Mouse (Mus musculus) liver, embryonic 18 days (tissue): Measurements from ENCODE around the gene Ilf3. TPM values are rescaled to one million over a fixed set of nuclear protein-coding genes. Genes with fewer than 3 reads are reported as not detected.

Experiments used
- polyA plus RNA-seq: library from polyadenylated mRNA; depleted of rRNA; stranded (reverse); fragments of >200 nt; gene quantifications from 2 replicates; pipeline ENCODE4 v1.2.3, GENCODE M21; 2012; rRNA removed

Ilf3 gene
- 18.1 and 20.1 TPM in 2 replicates for polyA plus RNA-seq

DNA sequence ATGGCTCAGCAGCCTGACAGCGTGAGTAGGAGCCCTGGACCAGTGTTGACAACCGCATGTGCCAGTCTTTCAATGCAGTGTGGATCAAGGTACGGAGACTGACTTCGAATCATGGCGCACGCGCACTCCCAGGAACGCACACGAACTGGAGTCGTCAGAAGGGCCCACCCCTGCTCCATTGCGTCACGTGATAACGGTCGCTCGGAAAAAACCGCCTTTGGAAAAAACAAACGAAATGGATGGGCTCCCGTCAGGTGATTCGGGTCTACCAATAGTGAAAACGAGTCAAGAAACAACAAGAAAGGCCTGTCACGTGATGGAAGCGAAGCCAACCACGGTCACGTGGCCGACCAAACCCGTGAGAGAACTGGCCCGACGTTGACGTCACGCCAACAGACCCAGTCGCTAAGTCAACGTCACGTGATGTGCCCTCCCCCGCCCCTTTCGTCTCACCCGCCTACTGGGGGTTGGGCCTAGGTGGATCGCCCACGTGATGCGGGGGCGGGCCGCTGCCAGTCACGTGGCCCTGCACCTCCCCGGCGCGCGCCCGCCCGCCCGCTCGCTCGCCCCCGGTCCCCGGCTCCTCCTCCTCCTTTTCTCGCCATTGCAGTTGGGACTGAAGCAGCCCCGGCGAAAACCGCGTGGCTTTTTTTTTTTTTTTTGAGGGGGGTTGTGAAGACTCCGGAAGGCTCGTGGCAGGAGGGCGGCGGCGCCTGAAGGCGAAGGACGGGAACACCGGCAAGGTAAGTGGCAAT lies at the start of gene Ilf3:
Ilf3 (plus strand) TSS at position 515 of the 755 bp plus-strand sequence.

DNA sequence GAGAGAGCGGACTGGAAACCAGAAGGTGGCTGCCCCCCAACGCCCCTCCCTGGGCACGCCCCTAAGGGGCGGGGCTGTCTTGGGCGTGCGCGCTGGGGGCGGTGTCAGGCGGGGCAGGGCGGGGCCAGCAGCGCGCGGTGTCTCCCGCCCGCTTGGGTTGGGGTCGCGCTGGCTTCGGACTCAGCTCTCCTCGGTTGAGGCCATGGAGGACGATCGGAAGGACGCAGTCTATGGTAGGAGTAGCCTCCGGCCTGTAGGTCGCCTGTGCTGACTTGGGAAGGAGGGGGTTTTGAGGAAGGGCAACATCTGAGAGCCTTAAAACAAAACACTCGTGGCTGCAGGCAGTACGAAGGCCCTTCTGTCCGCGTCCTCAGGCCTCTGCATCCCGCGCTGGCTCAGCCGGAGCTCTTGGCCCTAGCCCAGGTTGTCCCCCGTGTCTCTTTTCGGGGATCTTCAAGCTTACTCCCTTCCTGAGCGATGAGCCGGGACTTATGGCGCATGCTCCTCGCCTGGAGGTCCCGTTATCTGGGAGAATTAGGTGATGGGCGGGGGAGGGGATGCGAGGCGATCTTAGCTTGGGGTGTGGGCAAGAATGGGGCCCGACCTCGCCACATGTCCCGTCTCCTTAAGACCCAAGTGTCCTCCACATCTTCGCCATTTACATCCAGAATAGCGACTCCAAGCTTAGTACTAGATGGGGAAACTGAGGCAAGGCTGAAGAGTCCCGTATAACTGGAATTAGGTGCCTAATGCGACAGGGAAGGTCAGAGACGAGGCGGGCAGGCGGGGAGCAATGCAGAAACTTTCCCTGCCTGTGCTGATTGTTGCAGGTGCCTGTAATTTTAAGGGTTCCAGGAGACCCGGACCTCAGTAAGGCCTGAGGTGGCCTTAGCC lies 46.8 kb upstream of the Ilf3 start, which contains the start of gene Slc44a2:
Slc44a2 (plus strand) TSS at position 80 of the 894 bp plus-strand sequence.

DNA sequence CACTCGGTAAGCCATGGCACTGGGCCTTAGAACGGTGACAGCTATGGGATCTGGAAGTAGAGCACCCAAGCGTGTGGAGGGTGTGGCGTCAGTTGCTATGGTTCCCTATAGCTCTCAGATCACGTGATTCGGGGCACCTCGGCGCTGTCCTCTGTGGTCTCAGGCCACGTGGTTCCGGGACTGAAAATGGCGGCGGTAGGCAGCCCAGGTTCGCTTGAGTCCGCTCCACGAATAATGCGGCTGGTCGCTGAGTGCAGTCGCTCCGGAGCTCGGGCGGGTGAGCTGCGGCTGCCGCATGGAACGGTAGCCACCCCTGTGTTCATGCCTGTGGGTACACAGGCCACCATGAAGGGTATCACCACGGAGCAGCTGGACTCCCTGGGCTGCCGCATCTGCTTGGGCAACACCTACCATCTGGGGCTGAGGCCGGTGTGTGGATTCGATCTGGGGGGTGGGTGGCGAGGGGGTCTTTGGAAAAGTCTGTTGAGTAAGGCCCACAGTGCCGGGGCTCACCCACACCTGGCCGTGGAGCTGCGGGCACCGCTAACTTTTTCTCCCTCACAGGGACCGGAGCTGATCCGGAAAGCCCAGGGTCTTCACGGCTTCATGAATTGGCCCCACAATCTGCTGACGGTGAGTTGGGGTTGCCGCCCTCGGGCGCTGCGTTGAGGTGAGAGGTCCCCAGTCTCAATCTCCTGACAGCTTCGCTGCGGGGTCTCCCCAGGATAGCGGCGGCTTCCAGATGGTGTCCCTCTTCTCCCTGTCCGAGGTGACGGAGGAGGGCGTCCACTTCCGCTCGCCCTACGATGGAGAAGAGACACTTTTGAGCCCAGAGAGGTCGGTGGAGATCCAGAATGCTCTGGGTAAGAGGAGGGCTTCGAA lies 44.2 kb downstream of the Ilf3 start, which contains the start of gene Qtrt1:
Qtrt1 (plus strand) TSS at position 169 of the 882 bp plus-strand sequence.

DNA sequence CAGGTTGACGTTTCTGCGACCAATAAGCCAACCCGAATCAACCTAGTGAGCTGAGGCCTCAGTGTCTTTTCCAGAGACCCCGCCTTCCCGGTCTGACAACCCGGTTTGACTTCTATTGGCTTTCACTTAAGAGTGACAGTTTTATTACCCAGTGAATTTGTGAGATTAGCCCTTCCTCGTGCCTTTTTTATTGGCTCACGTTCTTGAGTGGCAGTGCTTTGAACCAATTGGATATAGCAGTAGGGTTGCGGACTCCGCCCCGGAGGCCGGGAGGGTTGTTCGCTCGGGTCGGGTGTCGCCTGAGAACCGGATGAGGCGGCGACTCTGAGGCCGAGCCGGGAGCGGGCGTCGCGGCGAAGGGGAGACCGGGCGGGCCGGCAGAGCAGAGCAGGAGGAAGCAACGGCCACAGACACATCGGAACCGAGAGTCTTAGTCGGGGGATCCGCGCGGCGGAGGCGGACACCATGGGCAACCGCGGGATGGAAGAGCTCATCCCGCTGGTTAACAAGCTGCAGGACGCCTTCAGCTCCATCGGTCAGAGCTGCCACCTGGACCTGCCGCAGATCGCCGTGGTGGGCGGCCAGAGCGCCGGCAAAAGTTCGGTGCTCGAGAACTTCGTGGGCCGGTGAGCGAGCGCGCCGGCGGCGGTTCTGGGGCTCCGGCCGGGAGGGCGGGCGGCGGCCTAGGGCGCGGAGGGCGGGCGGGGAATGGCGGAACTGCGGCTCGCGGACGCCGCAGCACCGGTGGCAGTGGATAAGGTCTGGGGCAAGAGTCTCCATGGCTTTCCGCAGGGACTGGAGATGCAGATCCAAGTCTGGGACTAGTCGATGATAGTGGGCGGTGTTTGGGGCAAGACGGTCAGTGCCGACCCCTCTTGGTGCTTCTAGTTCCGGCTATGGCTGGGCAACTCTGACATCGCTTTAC lies 57.2 kb downstream of the Ilf3 start, which contains the start of gene Dnm2:
Dnm2 (plus strand) TSS at position 278 of the 925 bp plus-strand sequence.

Other genes with a start within 250 kb of the Ilf3 start
- 7.8 and 8.0 TPM in 2 replicates for gene Tyk2, start 236.6 kb upstream of the Ilf3 start, polyA plus RNA-seq
- gene Cdc37, start 217.9 kb upstream of the Ilf3 start, polyA plus RNA-seq = 88.6 and 96.9 TPM in 2 replicates
- gene Pde4a, start 202.2 kb upstream of the Ilf3 start, polyA plus RNA-seq = 1.5 and 1.6 TPM in 2 replicates
- gene Keap1, start 128.5 kb upstream of the Ilf3 start, polyA plus RNA-seq = 17.2 and 17.3 TPM in 2 replicates
- gene S1pr5, start 119.4 kb upstream of the Ilf3 start, polyA plus RNA-seq = 0.10 TPM in 2 replicates
- 28.1 and 29.4 TPM in 2 replicates for gene Atg4d, start 102.6 kb upstream of the Ilf3 start, polyA plus RNA-seq
- 16.4 and 19.3 TPM in 2 replicates for gene Kri1, start 79.9 kb upstream of the Ilf3 start, polyA plus RNA-seq
- 50.5 and 57.7 TPM in 2 replicates for gene Cdkn2d, start 76.5 kb upstream of the Ilf3 start, polyA plus RNA-seq
- 0.45 and 0.55 TPM in 2 replicates for gene Ap1m2, start 55.5 kb upstream of the Ilf3 start, polyA plus RNA-seq
- 13.5 and 14.8 TPM in 2 replicates for gene Slc44a2, start 47.2 kb upstream of the Ilf3 start, polyA plus RNA-seq
- gene Qtrt1, start 44.0 kb downstream of the Ilf3 start, polyA plus RNA-seq = 21.2 and 22.9 TPM in 2 replicates
- 27.2 and 33.8 TPM in 2 replicates for gene Dnm2, start 57.0 kb downstream of the Ilf3 start, polyA plus RNA-seq
- 18.9 and 20.8 TPM in 2 replicates for gene Tmed1, start 142.4 kb downstream of the Ilf3 start, polyA plus RNA-seq
- gene AB124611, start 158.3 kb downstream of the Ilf3 start, polyA plus RNA-seq = 19.9 and 20.6 TPM in 2 replicates
- gene Carm1, start 179.0 kb downstream of the Ilf3 start, polyA plus RNA-seq = 15.1 and 20.3 TPM in 2 replicates
- 13.7 and 14.3 TPM in 2 replicates for gene Timm29, start 224.9 kb downstream of the Ilf3 start, polyA plus RNA-seq
- gene Yipf2, start 225.0 kb downstream of the Ilf3 start, polyA plus RNA-seq = 12.8 and 14.3 TPM in 2 replicates
- 14.1 and 16.4 TPM in 2 replicates for gene Smarca4, start 248.3 kb downstream of the Ilf3 start, polyA plus RNA-seq